Mouse (Mus musculus) activated CD4-positive, CD25-positive, alpha-beta regulatory T cell, adult 4 months (primary cell): ENCODE results near the gene Ehmt2. TPM values are rescaled to one million over a fixed set of nuclear protein-coding genes. Genes with fewer than 3 reads are reported as not detected.
"Not testable (repeated sequence)": the region's sequence is repeated elsewhere in the genome, so short reads cannot be mapped to it uniquely, and the experiment has no call there.

ENCODE experiments used
- ATAC-seq: one replicate; pipeline ENCODE4 v1.8.0; 2017
- polyA plus RNA-seq, 2 experiments: library from polyadenylated mRNA; unstranded; fragments of 100-300 nt; shearing (Covaris generic); gene quantifications; one replicate each; pipeline ENCODE4 v1.2.1; 2017

Ehmt2 gene
- polyA plus RNA-seq, 2 experiments from 2014 or later: 32.8 to 37.0 TPM

GRCm38 (mm10) chr17:34955884-34956283, 57.6 kb downstream of the Ehmt2 start:
- ATAC-seq: no peak

DNA sequence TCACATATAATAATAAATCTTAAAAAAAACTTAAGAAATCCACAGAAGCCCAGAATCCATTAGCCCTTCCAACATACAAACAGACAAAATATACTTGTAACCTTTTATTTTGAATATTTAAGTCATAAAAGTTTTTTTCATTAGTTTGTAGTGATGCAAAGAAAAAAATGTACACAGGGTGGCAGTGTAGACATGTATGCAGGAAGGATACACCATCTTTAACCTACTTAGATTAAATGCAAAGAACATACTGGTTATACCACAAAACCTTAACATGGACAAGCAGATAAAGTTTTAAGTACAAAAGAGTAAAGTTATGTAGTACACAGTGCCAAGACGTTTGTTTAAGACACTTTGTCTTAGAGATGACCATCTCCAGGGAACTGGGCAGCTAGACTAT, 58.1 kb downstream of the Ehmt2 start:
- ATAC-seq: no peak

DNA sequence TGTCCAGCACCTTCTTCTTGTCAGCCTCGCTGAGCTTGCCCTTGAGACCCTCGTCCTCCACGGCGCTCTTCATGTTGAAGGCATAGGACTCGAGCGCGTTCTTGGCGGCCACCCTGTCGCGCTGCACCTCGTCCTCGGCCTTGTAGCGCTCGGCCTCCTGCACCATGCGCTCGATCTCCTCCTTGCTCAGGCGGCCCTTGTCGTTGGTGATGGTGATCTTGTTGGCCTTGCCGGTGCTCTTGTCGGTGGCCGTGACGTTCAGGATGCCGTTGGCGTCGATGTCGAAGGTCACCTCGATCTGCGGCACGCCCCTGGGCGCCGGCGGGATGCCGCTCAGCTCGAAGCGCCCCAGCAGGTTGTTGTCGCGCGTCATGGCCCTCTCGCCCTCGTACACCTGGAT, 59.0 kb downstream of the Ehmt2 start:
- not testable (repeated sequence) for ATAC-seq

- ATAC-seq: not testable (repeated sequence)
These were observed 59.7 kb downstream of the Ehmt2 start for GRCm38 (mm10) chr17:34957966-34958365.

- peak; percentile 28 for ATAC-seq
These were observed 60.5 kb downstream of the Ehmt2 start for GRCm38 (mm10) chr17:34958734-34959129.

DNA sequence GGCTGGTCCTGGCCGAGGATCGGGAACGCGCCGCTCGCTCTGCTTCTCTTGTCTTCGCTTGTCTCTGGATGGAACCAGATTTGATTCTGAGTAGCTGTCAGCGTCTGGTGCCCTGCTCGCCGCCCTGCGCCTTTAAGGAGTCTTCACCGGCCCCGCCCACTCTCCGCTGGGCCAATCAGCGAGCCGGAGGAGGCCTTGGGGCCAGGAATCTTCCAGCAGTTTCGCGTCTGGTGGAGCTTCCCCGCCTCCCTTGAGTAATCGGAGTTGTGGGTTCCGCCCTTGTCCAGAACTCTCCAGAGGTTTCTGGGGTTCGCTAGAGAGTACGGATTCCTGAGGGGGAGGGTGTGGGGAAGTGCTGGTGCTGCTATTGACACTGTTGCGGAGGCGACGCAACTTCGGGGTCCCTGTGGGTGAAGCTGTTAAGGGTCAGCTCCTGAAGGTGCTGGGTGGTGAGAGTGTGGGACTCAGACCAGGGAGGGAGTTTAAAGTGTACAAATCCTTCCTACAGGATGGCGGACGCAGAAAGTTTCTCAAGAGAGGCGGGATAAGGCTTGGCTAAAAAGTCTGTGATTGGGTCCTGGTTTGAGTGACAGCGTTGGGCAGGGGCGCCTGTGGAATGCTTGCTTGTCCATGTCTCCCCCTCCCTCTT, 61.0 kb downstream of the Ehmt2 start, which contains the start of gene Hspa1b:
Gene Hspa1b, minus strand, starts transcription at position 109 of the 649 bp plus-strand sequence.
- ATAC-seq: peak; percentile 90

DNA sequence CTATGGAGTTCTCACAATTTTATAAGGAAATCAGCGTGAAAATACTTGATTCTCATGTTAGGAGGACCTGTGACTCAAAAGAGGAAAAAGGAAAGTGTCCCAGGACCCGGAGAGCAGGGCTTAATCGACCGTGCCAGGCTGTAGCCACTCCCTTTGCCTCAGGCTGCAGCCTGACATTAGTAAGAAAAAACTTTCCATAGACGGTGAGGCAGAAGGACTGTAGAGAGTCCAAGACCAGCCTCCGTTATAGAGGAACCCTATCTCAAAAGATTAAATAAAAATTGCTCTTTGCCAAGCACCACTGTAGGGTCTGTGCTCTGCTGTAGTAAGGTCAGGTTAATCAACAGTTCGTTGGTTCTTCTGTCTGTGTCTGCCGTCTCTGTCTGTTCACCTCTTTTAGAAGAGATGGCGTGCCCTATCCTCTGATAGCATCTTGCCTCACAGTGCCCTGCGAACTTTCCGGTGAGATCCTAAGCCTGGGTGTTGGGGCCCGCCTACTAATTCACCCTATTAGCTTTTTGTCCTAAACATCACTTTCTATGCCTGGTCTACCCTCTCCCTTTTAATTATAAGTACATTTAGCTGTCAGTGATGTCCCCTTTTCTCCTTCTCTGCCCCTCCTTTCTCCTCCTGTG, 61.7 kb downstream of the Ehmt2 start:
- no peak for ATAC-seq

DNA sequence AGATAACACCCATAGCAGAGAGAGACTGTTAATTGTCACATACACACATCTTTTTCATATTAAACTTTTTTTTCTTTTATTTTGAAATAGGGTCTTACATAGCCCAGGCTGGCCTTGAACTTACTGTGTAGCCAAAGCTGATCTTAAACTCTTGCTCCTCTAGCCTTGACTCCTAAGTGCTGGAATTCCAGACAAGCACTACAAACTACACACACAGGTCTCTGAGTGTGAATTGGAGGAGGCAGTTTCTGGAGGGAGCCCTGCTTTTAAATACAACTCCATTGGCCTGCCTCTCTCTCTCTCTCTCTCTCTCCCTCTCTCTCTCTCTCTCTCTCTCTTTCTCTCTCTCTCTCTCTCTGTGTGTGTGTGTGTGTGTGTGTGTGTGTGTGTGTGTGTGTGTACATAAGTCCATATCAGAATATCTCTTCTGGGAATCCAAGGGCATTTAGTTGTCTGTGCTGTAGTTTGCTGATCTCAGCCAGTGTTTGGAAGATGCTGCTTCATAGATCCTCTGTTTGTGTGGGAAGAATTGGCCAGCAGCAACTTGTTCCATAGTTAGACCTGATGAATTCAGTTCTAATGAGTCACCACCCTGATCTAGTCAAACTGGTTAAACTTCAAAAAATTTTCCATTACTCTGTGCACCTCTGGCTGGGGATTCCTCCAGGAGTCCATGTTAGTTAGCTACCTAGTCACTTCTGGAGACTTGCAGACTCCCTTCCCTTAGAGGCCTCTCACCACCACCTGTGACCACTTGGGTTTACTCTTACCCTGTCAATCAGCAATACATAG, 62.6 kb downstream of the Ehmt2 start:
- no peak for ATAC-seq

DNA sequence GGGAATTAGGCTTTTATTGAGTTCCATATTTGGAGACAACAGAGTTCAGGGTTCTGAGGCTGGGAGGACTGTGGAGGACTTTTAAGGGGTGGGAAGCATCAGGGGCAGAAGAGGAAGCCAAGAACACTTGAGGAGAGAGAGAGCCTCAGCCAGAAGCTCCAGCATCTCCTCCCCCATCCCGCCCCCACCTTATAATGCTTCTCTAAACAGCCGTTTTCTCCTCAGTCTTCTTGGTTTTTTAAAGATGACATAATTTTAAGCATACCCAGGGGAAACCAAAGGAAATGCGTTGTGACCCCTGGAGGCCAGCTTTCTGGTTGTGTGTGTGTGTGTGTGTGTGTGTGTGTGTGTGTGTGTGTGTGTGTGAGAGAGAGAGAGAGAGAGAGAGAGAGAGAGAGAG, 63.9 kb downstream of the Ehmt2 start:
- no peak for ATAC-seq

DNA sequence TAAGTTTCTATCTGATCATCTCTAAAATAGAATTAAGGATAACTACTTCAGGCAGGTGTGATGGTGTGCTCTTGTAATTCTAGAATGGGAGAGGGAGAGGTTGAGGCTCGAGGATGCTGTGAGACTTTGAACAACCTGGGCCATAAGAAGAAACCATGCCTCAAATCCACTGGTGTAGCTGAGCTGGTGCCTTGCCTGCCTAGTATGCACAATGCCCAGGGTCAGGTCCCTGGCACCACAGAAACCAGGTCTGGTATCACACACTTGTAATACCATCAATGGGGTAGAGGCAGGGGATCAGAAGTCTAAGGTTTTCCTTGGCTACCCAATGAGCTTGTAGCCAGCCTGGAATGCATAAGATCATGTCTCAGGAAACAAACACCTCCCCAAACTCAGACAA, 64.6 kb downstream of the Ehmt2 start:
- ATAC-seq: no peak

Other genes with a start within 250 kb of the Ehmt2 start
- gene Tnxb, start 227.9 kb upstream of the Ehmt2 start, polyA plus RNA-seq: not detected
- not detected for gene C4b, start 154.6 kb upstream of the Ehmt2 start, polyA plus RNA-seq
- gene Cyp21a1, start 93.9 kb upstream of the Ehmt2 start, polyA plus RNA-seq: not detected
- 10 to 100 TPM; 37.3 to 51.6 TPM for gene Stk19, start 61.5 kb upstream of the Ehmt2 start, polyA plus RNA-seq
- gene Dxo, start 61.5 kb upstream of the Ehmt2 start, polyA plus RNA-seq: 10 to 100 TPM; 19.8 to 28.0 TPM
- gene Skiv2l, start 48.3 kb upstream of the Ehmt2 start, polyA plus RNA-seq: 10 to 100 TPM; 26.0 to 38.5 TPM
- 10 to 100 TPM; 45.4 to 53.4 TPM for gene Nelfe, start 48.1 kb upstream of the Ehmt2 start, polyA plus RNA-seq
- gene Cfb, start 36.0 kb upstream of the Ehmt2 start, polyA plus RNA-seq: under 1 TPM; 0.79 to 0.83 TPM
- gene Zbtb12, start 19.0 kb upstream of the Ehmt2 start, polyA plus RNA-seq: not detected
- not detected for gene Gm20547, start 16.4 kb upstream of the Ehmt2 start, polyA plus RNA-seq
- under 1 TPM in 1 of 2 experiments, not detected in 1; 0.73 TPM for gene C2, start 204 bp upstream of the Ehmt2 start, polyA plus RNA-seq
- gene Slc44a4, start 16.0 kb downstream of the Ehmt2 start, polyA plus RNA-seq: not detected
- gene Neu1, start 32.8 kb downstream of the Ehmt2 start, polyA plus RNA-seq: 10 to 100 TPM; 18.6 to 19.9 TPM
- gene Hspa1b, start 60.8 kb downstream of the Ehmt2 start, polyA plus RNA-seq: 1 to 10 TPM in 1 of 2 experiments, not detected in 1; 7.0 TPM
- not detected for gene Gm20481, start 71.4 kb downstream of the Ehmt2 start, polyA plus RNA-seq
- 1 to 10 TPM in 1 of 2 experiments, under 1 TPM in 1; 0.17 to 5.1 TPM for gene Hspa1a, start 73.7 kb downstream of the Ehmt2 start, polyA plus RNA-seq
- gene Hspa1l, start 74.2 kb downstream of the Ehmt2 start, polyA plus RNA-seq: under 1 TPM in 1 of 2 experiments, not detected in 1; 0.46 TPM
- gene Lsm2, start 83.4 kb downstream of the Ehmt2 start, polyA plus RNA-seq: 10 to 100 TPM; 45.5 to 61.3 TPM
- gene Vars, start 102.5 kb downstream of the Ehmt2 start, polyA plus RNA-seq: 10 to 100 TPM; 28.5 to 29.1 TPM
- under 1 TPM; 0.11 to 0.12 TPM for gene Vwa7, start 118.1 kb downstream of the Ehmt2 start, polyA plus RNA-seq
- 1 to 10 TPM; 1.8 to 2.1 TPM for gene Sapcd1, start 129.5 kb downstream of the Ehmt2 start, polyA plus RNA-seq
- gene Msh5, start 148.3 kb downstream of the Ehmt2 start, polyA plus RNA-seq: 1 to 10 TPM; 1.3 to 1.6 TPM
- gene Clic1, start 151.5 kb downstream of the Ehmt2 start, polyA plus RNA-seq: 100 to 1,000 TPM; 464 to 670 TPM
- gene Ddah2, start 160.6 kb downstream of the Ehmt2 start, polyA plus RNA-seq: 1 to 10 TPM in 1 of 2 experiments, under 1 TPM in 1; 0.36 to 1.8 TPM
- not detected for gene Ly6g6c, start 166.9 kb downstream of the Ehmt2 start, polyA plus RNA-seq
- not detected for gene Mpig6b, start 167.7 kb downstream of the Ehmt2 start, polyA plus RNA-seq
- not detected for gene Ly6g6e, start 178.4 kb downstream of the Ehmt2 start, polyA plus RNA-seq
- gene Ly6g6d, start 179.6 kb downstream of the Ehmt2 start, polyA plus RNA-seq: not detected
- gene Ly6g6f, start 187.1 kb downstream of the Ehmt2 start, polyA plus RNA-seq: under 1 TPM in 1 of 2 experiments, not detected in 1; 0.29 TPM
- gene Abhd16a, start 190.8 kb downstream of the Ehmt2 start, polyA plus RNA-seq: 10 to 100 TPM; 18.7 to 20.6 TPM
- gene Ly6g5c, start 209.8 kb downstream of the Ehmt2 start, polyA plus RNA-seq: not detected
- 1 to 10 TPM; 1.9 to 2.4 TPM for gene Ly6g5b, start 217.0 kb downstream of the Ehmt2 start, polyA plus RNA-seq
- gene Gpank1, start 223.0 kb downstream of the Ehmt2 start, polyA plus RNA-seq: 10 to 100 TPM; 60.4 to 70.2 TPM
- 100 to 1,000 TPM; 274 to 355 TPM for gene Csnk2b, start 223.6 kb downstream of the Ehmt2 start, polyA plus RNA-seq
- 10 to 100 TPM; 22.6 to 26.3 TPM for gene D17H6S53E, start 227.9 kb downstream of the Ehmt2 start, polyA plus RNA-seq
- gene Apom, start 233.6 kb downstream of the Ehmt2 start, polyA plus RNA-seq: not detected
- gene Bag6, start 236.7 kb downstream of the Ehmt2 start, polyA plus RNA-seq: 10 to 100 TPM; 26.2 to 34.1 TPM